Mouse (Mus musculus): Measurements from ENCODE around the gene Olfr494.

Olfr494 gene

GRCm38 (mm10) chr7:108365035-108365434 is at the start of gene Olfr494:
TSS of gene Olfr494 (plus strand) at chr7:108365335.
- no peak for DNase-seq (ENCODE audit: low read depth, low spot score)

- DNase-seq (ENCODE audit: low read depth, low spot score) = no peak
These were observed 41.6 kb upstream of the Olfr494 start, which contains the start of gene Olfr492 for GRCm38 (mm10) chr7:108323574-108323973. TSS of gene Olfr492 (minus strand) at chr7:108323674.

GRCm38 (mm10) chr7:108346879-108347278 is 18.3 kb upstream of the Olfr494 start, which contains the start of gene Olfr493:
TSS of gene Olfr493 (minus strand) at chr7:108346979.
- no peak for DNase-seq (ENCODE audit: low read depth, low spot score)

GRCm38 (mm10) chr7:108392867-108393266 is 27.7 kb downstream of the Olfr494 start, which contains the start of gene Olfr495:
TSS of gene Olfr495 (plus strand) at chr7:108393167.
- no peak for DNase-seq (ENCODE audit: low read depth, low spot score)
